Mouse (Mus musculus) megakaryocyte, embryonic 14.5 days (primary cell): ENCODE data around the gene Prps2. TPM values are rescaled to one million over a fixed set of nuclear protein-coding genes. Genes with fewer than 3 reads are reported as not detected.
"Not testable (repeated sequence)": the region's sequence is repeated elsewhere in the genome, so short reads cannot be mapped to it uniquely, and the experiment has no call there.

ENCODE experiments used
- H3K27me3 ChIP-seq: replicated peaks from 2 replicates; pipeline ENCODE3; 2012; ENCODE audit warnings: inconsistent platforms
- H3K36me3 ChIP-seq: replicated peaks from 2 replicates; pipeline ENCODE3; 2012; ENCODE audit warnings: low read length, inconsistent platforms, mixed read lengths
- H3K4me1 ChIP-seq: 2 replicates; pipeline ENCODE4 v1.6.1; 2012; ENCODE audit warnings: inconsistent platforms
- H3K4me3 ChIP-seq: replicated peaks from 2 replicates; pipeline ENCODE3; 2012; ENCODE audit warnings: moderate library complexity, mild to moderate bottlenecking, inconsistent platforms
- H3K9me3 ChIP-seq: 2 replicates; pipeline ENCODE4 v1.6.1; 2012; ENCODE audit warnings: inconsistent platforms
- FLI1 ChIP-seq: IDR thresholded peaks from 2 replicates; pipeline ENCODE4 v1.6.1; 2012; ENCODE audit warnings: low read length, inconsistent platforms, mixed read lengths
- GATA1 ChIP-seq: IDR thresholded peaks from 3 replicates; pipeline ENCODE4 v1.6.1; 2012; ENCODE audit warnings: mixed read lengths, low read length, inconsistent platforms, borderline replicate concordance
- polyA plus RNA-seq: library from polyadenylated mRNA; stranded (reverse); fragments of >175 nt; gene quantifications from 2 replicates; pipeline ENCODE4 v1.2.3, GENCODE M21; 2012; ENCODE audit warnings: low replicate concordance; ENCODE audit not compliant: insufficient read depth

Prps2 gene
- polyA plus RNA-seq = 4.6 and 23.8 TPM in 2 replicates

DNA sequence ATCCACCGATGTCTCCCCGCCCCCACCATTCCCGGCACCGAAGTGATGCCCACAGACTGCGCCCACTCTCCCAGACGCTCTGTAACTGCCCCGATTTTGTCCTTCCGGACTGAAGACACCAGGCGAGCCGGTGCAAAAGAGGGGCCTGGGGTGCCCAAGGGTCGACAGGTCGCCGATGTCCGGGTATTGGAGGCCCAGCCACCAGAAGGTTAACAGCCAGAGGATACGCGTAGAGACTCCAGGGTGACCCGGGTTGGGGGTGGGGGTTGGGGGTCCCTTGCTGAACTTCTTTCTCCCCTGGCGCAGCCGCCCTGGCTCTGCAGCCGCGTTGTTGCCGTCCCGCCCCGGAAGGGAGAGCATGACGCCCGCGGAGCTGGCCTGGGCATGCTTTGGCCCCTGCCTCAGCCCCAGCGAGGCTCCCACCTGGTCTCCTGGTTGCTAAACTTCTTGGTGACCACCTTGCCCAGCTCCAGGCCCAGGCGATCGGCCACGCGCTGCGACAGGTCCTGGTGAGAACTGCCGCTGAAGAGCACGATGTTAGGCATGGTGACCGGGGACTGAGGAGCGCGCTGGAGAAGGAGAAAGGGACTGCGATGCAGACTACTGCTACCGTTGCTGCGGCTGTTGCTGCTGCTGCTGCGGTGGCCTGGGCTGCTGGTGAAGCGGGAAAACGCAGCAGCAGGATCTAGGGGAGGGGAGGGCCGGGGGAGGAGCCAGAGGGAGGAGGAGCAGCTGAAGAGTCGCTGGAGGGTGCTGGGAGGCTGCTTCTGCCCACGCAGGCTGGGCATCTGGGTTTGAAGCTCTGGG is at the start of gene Prps2:
Prps2 (minus strand) TSS at position 703 of the 807 bp plus-strand sequence.
- Histone ChIP-seq H3K27me3 (peaks cover 11% of the 10 kb centered on the region), H3K4me3 (peak within 1 kb of the TSS; percentile 96), H3K36me3 (no peaks in the 10 kb centered on the region), H3K4me1 (peaks cover 4% of the 10 kb centered on the region), H3K9me3 (no peaks in the 10 kb centered on the region)
- no peak for TF ChIP-seq GATA1
- no peak for TF ChIP-seq FLI1

DNA sequence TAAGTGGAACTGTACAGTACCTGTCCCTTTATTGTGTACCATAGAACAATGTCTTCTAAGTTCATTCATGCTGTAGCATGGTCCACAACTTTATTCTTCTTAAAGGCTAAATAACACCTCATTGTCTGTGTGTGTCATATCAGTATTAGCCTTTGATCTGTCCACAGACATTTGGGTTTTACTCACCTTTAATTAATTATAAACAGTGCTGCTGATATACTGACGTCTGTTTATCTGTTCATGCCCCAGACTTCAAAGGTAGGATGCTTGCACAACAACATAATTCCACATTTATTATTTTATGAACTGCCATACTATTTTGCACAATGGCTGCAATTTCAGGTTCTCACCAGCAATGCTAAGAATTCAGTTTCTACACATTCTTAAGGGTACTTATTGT is 35.1 kb upstream of the Prps2 start:
- Histone ChIP-seq H3K4me3 (no peak overlapping the region), H3K4me1 (no peaks in the 10 kb centered on the region), H3K9me3 (no peaks in the 10 kb centered on the region), H3K36me3 (no peaks in the 10 kb centered on the region), H3K27me3 (peaks cover 4% of the 10 kb centered on the region)
- no peak for TF ChIP-seq FLI1
- no peak for TF ChIP-seq GATA1

DNA sequence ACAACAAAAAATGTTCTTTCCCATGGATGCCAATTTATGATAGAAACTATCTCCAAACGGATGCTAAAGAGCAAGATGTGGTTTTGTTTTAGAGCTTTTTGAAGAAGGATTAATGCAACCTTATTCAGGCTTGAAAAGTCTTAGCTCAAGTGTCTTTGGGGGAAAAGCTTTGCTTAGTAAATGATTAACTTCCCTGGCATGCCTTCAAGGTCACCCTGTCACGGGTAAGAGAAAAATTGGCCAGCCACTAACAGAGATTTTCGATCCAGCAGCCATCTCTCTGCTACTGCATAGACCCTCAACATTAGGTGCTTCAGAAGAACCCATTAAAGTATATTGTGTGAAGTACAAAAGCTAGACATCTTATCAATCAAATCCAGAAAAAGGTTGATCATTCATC is 12.4 kb upstream of the Prps2 start:
- no peaks in the 10 kb centered on the region for H3K9me3 ChIP-seq
- TF ChIP-seq GATA1 (no peak), FLI1 (no peak)
- no peaks in the 10 kb centered on the region for H3K36me3 ChIP-seq
- H3K27me3 ChIP-seq = peaks cover 18% of the 10 kb centered on the region
- H3K4me3 ChIP-seq = no peak overlapping the region
- H3K4me1 ChIP-seq = no peaks in the 10 kb centered on the region

DNA sequence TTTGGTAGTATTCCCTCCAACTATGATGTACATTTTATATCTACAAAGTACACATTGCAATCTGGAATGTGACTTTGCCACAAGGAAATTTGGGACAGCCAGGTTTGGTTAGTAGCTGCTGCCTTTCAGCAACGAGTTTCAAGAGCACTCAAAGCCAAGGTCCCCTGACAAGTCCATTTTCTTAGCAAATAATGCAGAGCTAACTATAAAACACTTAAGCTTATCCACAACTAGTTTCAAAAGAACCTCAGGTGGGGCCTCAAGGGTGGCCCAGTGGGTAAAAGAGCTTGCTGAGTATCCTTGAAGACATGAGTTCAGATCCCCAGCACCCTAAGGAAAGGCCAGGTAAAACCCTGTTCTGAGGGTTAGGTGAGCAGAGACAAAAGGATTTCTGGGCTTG is 4.1 kb upstream of the Prps2 start:
- H3K36me3 ChIP-seq = no peaks in the 10 kb centered on the region

DNA sequence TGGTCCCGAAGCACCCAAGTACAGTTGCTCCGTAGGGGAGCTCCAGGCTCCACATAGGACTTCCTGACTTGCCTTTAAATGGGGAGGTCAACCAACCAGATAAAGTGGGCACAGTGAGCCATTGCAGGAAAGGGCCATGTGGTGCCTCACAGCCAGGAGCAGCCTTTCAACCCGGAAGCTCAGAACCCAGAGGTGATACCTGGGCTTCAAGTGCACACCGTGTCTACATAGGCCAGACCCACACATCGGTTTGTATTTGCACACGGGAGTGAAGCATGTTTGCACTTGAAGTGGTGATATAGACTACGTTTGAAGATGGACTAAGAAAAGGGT is 271 bp upstream of the Prps2 start:
- Histone ChIP-seq H3K27me3 (peaks cover 11% of the 10 kb centered on the region), H3K4me1 (peaks cover 4% of the 10 kb centered on the region), H3K36me3 (no peaks in the 10 kb centered on the region), H3K9me3 (no peaks in the 10 kb centered on the region), H3K4me3 (peak overlapping the region; percentile 96)
- TF ChIP-seq GATA1 = no peak
- no peak for TF ChIP-seq FLI1

More for the DNA sequence above, 4.1 kb upstream of the Prps2 start:
- Histone ChIP-seq H3K4me3 (no peak overlapping the region), H3K27me3 (peaks cover 10% of the 10 kb centered on the region), H3K4me1 (peaks cover 4% of the 10 kb centered on the region), H3K9me3 (no peaks in the 10 kb centered on the region)
- TF ChIP-seq GATA1 = no peak
- no peak for TF ChIP-seq FLI1

DNA sequence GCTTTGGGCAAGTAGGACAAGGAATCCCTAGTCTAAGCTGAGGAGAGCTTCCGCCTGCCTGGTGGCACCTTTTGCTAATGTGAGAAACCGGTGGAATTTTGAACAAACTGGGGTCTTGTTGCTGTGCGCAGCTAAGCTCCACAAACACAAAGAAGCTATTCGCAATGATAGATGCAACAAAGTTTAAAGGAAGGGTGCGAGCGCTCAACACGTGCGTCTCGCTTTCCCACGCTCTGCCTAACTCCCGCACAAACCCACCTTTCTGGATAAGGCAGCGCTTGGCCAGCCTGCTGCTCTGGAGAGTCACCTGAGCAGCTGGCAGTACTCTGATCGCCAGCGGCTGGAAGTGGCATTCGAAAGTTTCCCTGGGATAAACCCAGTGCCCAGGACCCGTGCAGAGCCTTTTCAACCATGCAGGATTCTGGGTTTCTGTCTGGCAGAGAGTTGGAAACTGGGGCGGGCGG is 934 bp downstream of the Prps2 start:
- no peaks in the 10 kb centered on the region for H3K36me3 ChIP-seq
- TF ChIP-seq GATA1 (no peak), FLI1 (no peak)
- peaks cover 4% of the 10 kb centered on the region for H3K4me1 ChIP-seq
- H3K9me3 ChIP-seq = no peaks in the 10 kb centered on the region
- peak overlapping the region; percentile 96 for H3K4me3 ChIP-seq
- peaks cover 8% of the 10 kb centered on the region for H3K27me3 ChIP-seq

DNA sequence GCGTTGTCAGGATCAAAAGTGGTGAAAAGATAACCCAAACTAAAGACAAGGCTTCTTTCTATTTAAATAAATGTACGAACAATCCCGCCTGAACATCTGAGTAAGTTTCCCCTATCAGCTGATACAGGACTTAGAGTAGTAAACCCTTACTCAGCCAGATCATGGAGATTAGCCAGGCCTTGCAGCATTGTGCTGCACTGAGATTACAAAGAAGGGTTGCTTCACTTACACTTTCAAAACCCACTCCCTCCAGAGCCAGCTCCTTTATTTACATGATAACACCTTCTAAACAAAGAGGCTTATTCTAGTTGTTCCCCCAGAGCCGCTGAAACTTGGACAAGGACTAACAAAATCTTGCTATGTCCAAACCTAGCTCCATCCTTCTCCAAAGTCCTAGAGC is 2.5 kb downstream of the Prps2 start:
- TF ChIP-seq GATA1 (no peak), FLI1 (no peak)
- Histone ChIP-seq H3K27me3 (peaks cover 8% of the 10 kb centered on the region), H3K4me3 (no peak overlapping the region), H3K36me3 (no peaks in the 10 kb centered on the region), H3K4me1 (peaks cover 4% of the 10 kb centered on the region), H3K9me3 (no peaks in the 10 kb centered on the region)

DNA sequence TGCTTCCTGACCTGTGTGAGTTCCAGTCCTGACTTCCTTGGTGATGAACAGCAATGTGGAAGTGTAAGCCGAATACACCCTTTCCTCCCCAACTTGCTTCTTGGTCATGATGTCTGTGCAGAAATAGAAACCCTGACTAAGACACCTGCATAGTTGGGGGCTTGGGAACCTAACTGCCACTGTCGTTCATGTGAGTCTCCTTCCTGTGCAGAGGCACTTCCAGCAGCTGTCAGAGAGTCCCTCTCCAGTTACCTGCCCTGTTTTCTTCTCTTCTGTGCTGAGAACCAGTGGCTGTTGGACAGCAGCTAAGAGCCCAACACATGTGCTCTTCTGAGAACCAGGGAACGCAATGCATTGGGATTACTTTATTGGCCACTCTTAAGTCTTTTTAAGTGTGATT is 21.3 kb downstream of the Prps2 start:
- H3K4me3 ChIP-seq, H3K27me3 ChIP-seq, H3K4me1 ChIP-seq, H3K9me3 ChIP-seq: not testable (repeated sequence)
- H3K36me3 ChIP-seq = peaks cover 44% of the 10 kb centered on the region

DNA sequence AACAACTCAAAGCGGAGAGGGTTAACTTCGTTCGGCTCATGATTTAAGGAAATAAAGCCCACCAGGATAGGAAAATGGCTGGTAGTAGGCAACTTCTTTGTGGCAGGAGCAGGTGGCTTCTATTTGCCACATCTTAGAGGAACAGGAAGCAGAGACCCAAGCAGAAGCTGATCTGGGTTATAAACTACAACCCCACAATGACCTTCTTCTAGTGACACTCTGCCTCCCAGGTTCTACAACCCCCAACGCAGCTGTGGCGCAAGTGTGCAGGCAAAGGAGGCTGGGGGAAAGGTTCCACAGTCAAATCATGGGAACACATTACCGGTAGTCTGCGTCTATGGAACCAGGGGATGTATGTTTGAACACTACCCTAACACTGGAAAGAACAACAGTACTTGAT is 22.8 kb downstream of the Prps2 start:
- H3K27me3 ChIP-seq = peaks cover 2% of the 10 kb centered on the region
- H3K9me3 ChIP-seq = no peaks in the 10 kb centered on the region
- TF ChIP-seq GATA1 (no peak), FLI1 (no peak)
- H3K4me1 ChIP-seq = peaks cover 18% of the 10 kb centered on the region
- no peak overlapping the region for H3K4me3 ChIP-seq
- H3K36me3 ChIP-seq = peaks cover 41% of the 10 kb centered on the region

DNA sequence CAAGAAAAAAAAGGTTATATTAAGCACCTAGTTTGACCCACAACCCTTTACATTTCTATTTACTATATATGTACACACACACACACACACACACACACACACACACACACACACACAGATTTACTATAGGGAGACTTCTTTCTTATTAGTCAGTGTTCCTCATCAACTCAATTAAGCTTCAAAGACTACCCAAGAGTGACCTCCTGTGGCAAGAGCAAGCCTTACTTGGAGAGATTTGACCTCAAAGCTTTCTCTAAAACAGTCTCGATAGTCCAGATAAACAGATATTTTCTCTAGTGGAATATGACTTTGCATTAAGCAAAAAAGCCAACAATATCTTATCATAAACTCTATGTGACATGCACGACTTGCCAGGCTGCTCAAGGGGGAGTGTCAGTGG is 25.1 kb downstream of the Prps2 start:
- Histone ChIP-seq H3K4me3 (no peak overlapping the region), H3K27me3 (peaks cover 2% of the 10 kb centered on the region), H3K9me3 (no peaks in the 10 kb centered on the region), H3K36me3 (peaks cover 21% of the 10 kb centered on the region), H3K4me1 (peaks cover 22% of the 10 kb centered on the region)
- no peak for TF ChIP-seq FLI1
- no peak for TF ChIP-seq GATA1

DNA sequence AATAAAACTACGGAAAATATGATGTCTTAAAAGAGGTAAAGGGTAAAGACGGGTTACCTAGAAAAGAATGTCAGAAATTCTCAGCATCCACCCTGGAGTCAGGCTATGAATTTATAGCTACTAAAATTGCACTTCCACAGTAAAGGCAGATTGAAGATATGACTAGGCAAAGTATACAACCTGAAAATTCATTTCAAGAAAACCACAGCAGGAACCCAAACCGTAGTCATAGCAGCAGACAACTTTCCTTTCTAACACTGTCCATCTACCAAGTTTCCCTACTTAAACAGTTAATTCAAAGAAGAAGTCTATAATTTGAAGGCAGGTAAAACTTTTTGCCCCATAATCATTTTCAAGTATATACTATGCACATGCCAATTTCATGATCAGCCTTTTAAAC is 26.6 kb downstream of the Prps2 start:
- Histone ChIP-seq H3K4me3 (no peak overlapping the region), H3K4me1 (peaks cover 22% of the 10 kb centered on the region), H3K27me3 (no peaks in the 10 kb centered on the region), H3K36me3 (peaks cover 19% of the 10 kb centered on the region), H3K9me3 (no peaks in the 10 kb centered on the region)
- no peak for TF ChIP-seq GATA1
- TF ChIP-seq FLI1 = no peak
